Mouse (Mus musculus) CH12.LX (cell line): ENCODE results near the gene Sesn1. TPM values are rescaled to one million over a fixed set of nuclear protein-coding genes. Genes with fewer than 3 reads are reported as not detected.

Experiments
- DNase-seq: peaks from one replicate; pipeline ENCODE4 v3.0.0-alpha.2; 2013; ENCODE audit errors: extremely low read depth
- H3K27ac ChIP-seq: 2 replicates; pipeline ENCODE4 v1.5.1; 2012; ENCODE audit warnings: low read depth, mild to moderate bottlenecking, control low read depth, moderate library complexity; ENCODE audit not compliant: insufficient read depth
- H3K27me3 ChIP-seq: replicated peaks from 2 replicates; pipeline ENCODE3; 2012; ENCODE audit warnings: inconsistent platforms
- H3K36me3 ChIP-seq, 2 experiments: replicated peaks in 1 of 2; 2 replicates each; pipeline versions ENCODE3 to v1.6.1; 2012; ENCODE audit warnings: inconsistent platforms in 1 of 2, low read length in 1 of 2, mild to moderate bottlenecking in 1 of 2, mixed read lengths in 1 of 2, moderate library complexity in 1 of 2; ENCODE audit not compliant: control insufficient read depth in 1 of 2, insufficient read depth in 1 of 2
- H3K4me1 ChIP-seq, 2 experiments: 2 replicates each; pipeline ENCODE4 v1.6.1; 2012; ENCODE audit warnings: inconsistent platforms in 1 of 2, moderate library complexity in 1 of 2; ENCODE audit not compliant: insufficient read depth in 2 of 2, control insufficient read depth in 1 of 2
- H3K4me2 ChIP-seq: 2 replicates; pipeline ENCODE4 v1.6.1; 2012; ENCODE audit warnings: low read depth, mild to moderate bottlenecking, control low read depth; ENCODE audit not compliant: poor library complexity, insufficient read depth, severe bottlenecking
- H3K4me3 ChIP-seq, 3 experiments: fragments of 150-350 bp in 1 of 3; sonication (generic) in 1 of 3; replicated peaks in 1 of 3; 2 replicates each; pipeline versions ENCODE3 to v1.5.1; 2011 to 2012; ENCODE audit warnings: low read depth in 2 of 3, low read length in 2 of 3, mild to moderate bottlenecking in 2 of 3, moderate library complexity in 2 of 3, control low read depth in 1 of 3, improper control_type of control experiment in 1 of 3, inconsistent platforms in 1 of 3, mixed read lengths in 1 of 3; ENCODE audit not compliant: poor library complexity in 1 of 3
- H3K79me2 ChIP-seq: replicated peaks from 2 replicates; pipeline ENCODE4 v1.6.1; 2012; ENCODE audit warnings: mild to moderate bottlenecking, moderate library complexity; ENCODE audit not compliant: control insufficient read depth, poor library complexity, insufficient read depth, severe bottlenecking; ENCODE audit errors: extremely low read depth
- H3K9ac ChIP-seq: 2 replicates; pipeline ENCODE4 v1.6.1; 2012; ENCODE audit warnings: low read depth, mild to moderate bottlenecking, control low read depth, moderate library complexity; ENCODE audit not compliant: insufficient read depth
- H3K9me3 ChIP-seq: replicated peaks from 2 replicates; pipeline ENCODE3; 2012; ENCODE audit warnings: low read length, inconsistent platforms, mixed read lengths
- CHD1 ChIP-seq: IDR thresholded peaks from 2 replicates; pipeline ENCODE4 v1.6.1; 2012; ENCODE audit warnings: low read depth, low read length, improper control_type of control experiment, inconsistent platforms
- CHD2 ChIP-seq: IDR thresholded peaks from 2 replicates; pipeline ENCODE4 v1.6.1; 2011; ENCODE audit warnings: low read length, improper control_type of control experiment
- CTCF ChIP-seq, 2 experiments: IDR thresholded peaks in 1 of 2; conservative IDR thresholded peaks in 1 of 2; 2 replicates each; pipeline ENCODE4 v1.5.1; 2011 to 2012; ENCODE audit warnings: low read depth in 2 of 2, low read length in 2 of 2, improper control_type of control experiment in 1 of 2, inconsistent platforms in 1 of 2, mild to moderate bottlenecking in 1 of 2, moderate library complexity in 1 of 2
- E2F4 ChIP-seq: IDR thresholded peaks from 2 replicates; pipeline ENCODE4 v1.6.1; 2011; ENCODE audit warnings: low read depth, low read length, improper control_type of control experiment; ENCODE audit not compliant: insufficient replicate concordance
- ELF1 ChIP-seq: IDR thresholded peaks from 2 replicates; pipeline ENCODE4 v1.6.1; 2014; ENCODE audit warnings: low read depth, mild to moderate bottlenecking, inconsistent platforms, low read length, improper control_type of control experiment
- EP300 ChIP-seq: IDR thresholded peaks from 2 replicates; pipeline ENCODE4 v1.6.1; 2011; ENCODE audit warnings: low read length, improper control_type of control experiment
- HCFC1 ChIP-seq: IDR thresholded peaks from 2 replicates; pipeline ENCODE4 v1.6.1; 2012; ENCODE audit warnings: low read depth, mild to moderate bottlenecking, inconsistent platforms, low read length, improper control_type of control experiment
- JUN ChIP-seq: IDR thresholded peaks from 2 replicates; pipeline ENCODE4 v1.6.1; 2011; ENCODE audit warnings: low read depth, mild to moderate bottlenecking, low read length, improper control_type of control experiment, moderate library complexity; ENCODE audit not compliant: insufficient read depth
- JUND ChIP-seq: conservative IDR thresholded peaks from 2 replicates; pipeline ENCODE4 v1.6.1; 2011; ENCODE audit warnings: low read depth, low read length, improper control_type of control experiment
- MAX ChIP-seq: IDR thresholded peaks from 2 replicates; pipeline ENCODE4 v1.6.1; 2011; ENCODE audit warnings: low read length, improper control_type of control experiment
- MEF2A ChIP-seq: IDR thresholded peaks from 2 replicates; pipeline ENCODE4 v1.6.1; 2014; ENCODE audit warnings: low read depth, mild to moderate bottlenecking, inconsistent platforms, low read length, improper control_type of control experiment, borderline replicate concordance
- MXI1 ChIP-seq: IDR thresholded peaks from 2 replicates; pipeline ENCODE4 v1.6.1; 2011; ENCODE audit warnings: mild to moderate bottlenecking, low read depth, low read length, improper control_type of control experiment
- MYC ChIP-seq: IDR thresholded peaks from 2 replicates; pipeline ENCODE4 v1.6.1; 2011; ENCODE audit warnings: low read depth, mild to moderate bottlenecking, improper control_type of control experiment, low read length
- NRF1 ChIP-seq: IDR thresholded peaks from 2 replicates; pipeline ENCODE4 v1.6.1; 2014; ENCODE audit warnings: low read depth, mild to moderate bottlenecking, inconsistent platforms, low read length, improper control_type of control experiment, moderate library complexity
- PAX5 ChIP-seq: IDR thresholded peaks from 2 replicates; pipeline ENCODE4 v1.6.1; 2012; ENCODE audit warnings: low read length, inconsistent platforms, mixed read lengths
- POLR2A ChIP-seq: IDR thresholded peaks from 2 replicates; pipeline ENCODE4 v1.6.1; 2011; ENCODE audit warnings: low read depth, mild to moderate bottlenecking, improper control_type of control experiment, low read length
- POLR2AphosphoS2 ChIP-seq: IDR thresholded peaks from 2 replicates; pipeline ENCODE4 v1.6.1; 2011; ENCODE audit warnings: low read depth, low read length, improper control_type of control experiment
- RCOR1 ChIP-seq: conservative IDR thresholded peaks from 2 replicates; pipeline ENCODE4 v1.6.1; 2012; ENCODE audit warnings: low read depth, mild to moderate bottlenecking, inconsistent platforms, low read length, improper control_type of control experiment
- SIN3A ChIP-seq: IDR thresholded peaks from 2 replicates; pipeline ENCODE4 v1.6.1; 2012; ENCODE audit warnings: low read length, improper control_type of control experiment, inconsistent platforms
- TBP ChIP-seq: conservative IDR thresholded peaks from 2 replicates; pipeline ENCODE4 v1.6.1; 2011; ENCODE audit warnings: low read depth, low read length, improper control_type of control experiment
- UBTF ChIP-seq: IDR thresholded peaks from 2 replicates; pipeline ENCODE4 v1.6.1; 2012; ENCODE audit warnings: low read depth, mild to moderate bottlenecking, inconsistent platforms, low read length, improper control_type of control experiment, moderate library complexity
- USF1 ChIP-seq: IDR thresholded peaks from 2 replicates; pipeline ENCODE4 v1.6.1; 2014; ENCODE audit warnings: low read depth, mild to moderate bottlenecking, inconsistent platforms, low read length, improper control_type of control experiment
- ZC3H11A ChIP-seq: IDR thresholded peaks from 2 replicates; pipeline ENCODE4 v1.6.1; 2012; ENCODE audit warnings: low read depth, mild to moderate bottlenecking, inconsistent platforms, low read length, improper control_type of control experiment
- ZNF384 ChIP-seq: IDR thresholded peaks from 2 replicates; pipeline ENCODE4 v1.6.1; 2012; ENCODE audit warnings: low read depth, low read length, improper control_type of control experiment, inconsistent platforms
- dilution Hi-C: fragments of 300-500 bp; cut with MboI; formaldehyde crosslinking; loops from 2 replicates; pipeline ENCODE4 v1.14.3; 2020; ENCODE audit warnings: low sequenced_read_pairs; ENCODE audit not compliant: extremely low pct_unique_long_range_greater_than_20kb, extremely low pct_ligation_motif_present
- in situ Hi-C: fragments of 300-500 bp; cut with MboI; formaldehyde crosslinking; loops from 3 replicates; pipeline ENCODE4 v1.14.3; 2019; ENCODE audit warnings: low sequenced_read_pairs, low pct_ligation_motif_present, low pct_unique_long_range_greater_than_20kb, mixed read lengths
- polyA plus RNA-seq: library from polyadenylated mRNA; unstranded; fragments of >175 nt; gene quantifications from 2 replicates; pipeline ENCODE4 v1.2.1, GENCODE M21; 2012; ENCODE audit warnings: low read depth; ENCODE audit not compliant: insufficient read length
- total RNA-seq, 2 experiments: library from RNA; depleted of rRNA; stranded (reverse); fragments of 300-350 nt in 1 of 2; fragments of >200 nt in 1 of 2; gene quantifications; 2 replicates each; pipeline ENCODE4 v1.2.3; 2012 to 2014

Gene Sesn1
- total and polyA plus RNA-seq, 3 experiments, result 10.4 to 27.8 (median 22.0) TPM

DNA sequence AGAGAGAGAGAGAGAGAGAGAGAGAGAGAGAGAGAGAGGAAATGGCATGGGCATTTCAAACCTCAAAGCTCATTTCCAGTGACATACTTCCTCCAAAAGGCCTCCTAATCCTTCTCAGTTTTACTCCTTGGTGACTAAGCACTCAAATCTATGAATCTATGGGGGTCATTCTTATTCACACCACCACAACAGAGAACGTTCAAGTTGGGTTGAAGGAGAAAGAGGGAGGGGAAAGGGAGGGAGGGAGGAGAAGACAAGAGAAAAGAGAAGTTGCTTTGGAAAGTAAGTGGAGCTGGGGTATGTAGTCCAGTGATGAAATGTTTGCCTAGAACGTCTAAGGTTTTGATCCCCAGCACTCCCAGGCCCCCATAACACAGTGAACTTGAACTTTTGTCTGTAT lies 60.4 kb downstream of the Sesn1 start:
- dilution Hi-C loops (no loop called here), in situ Hi-C loops (no loop called here)
- Histone ChIP-seq H3K36me3 (peaks cover 0 to 2% of the 10 kb centered on the region in 2 experiments), H3K27me3 (no peaks in the 10 kb centered on the region), H3K4me3 (no peak overlapping the region), H3K4me2 (no peak overlapping the region), H3K27ac (no peak overlapping the region), H3K9me3 (no peaks in the 10 kb centered on the region), H3K9ac (no peak overlapping the region), H3K79me2 (no peaks in the 10 kb centered on the region), H3K4me1 (peaks cover 0 to 27% of the 10 kb centered on the region in 2 experiments; a peak in 2 of 4 replicates)
- TF ChIP-seq E2F4 (no peak), EP300 (no peak), USF1 (no peak), UBTF (no peak), TBP (no peak), POLR2A (no peak), SIN3A (no peak), CTCF (conservative IDR thresholded peaks at IDR 0.05 in 1 of 2, IDR thresholded peaks at IDR 0.05 in 1 of 2; ENCODE audit: low read depth in 2 of 2, low read length in 2 of 2) (no peak), HCFC1 (no peak), MXI1 (no peak), MAX (no peak), RCOR1 (no peak), MYC (no peak), NRF1 (no peak), MEF2A (no peak), CHD1 (no peak), ZC3H11A (no peak), CHD2 (no peak)
- peak; percentile 24 for DNase-seq

DNA sequence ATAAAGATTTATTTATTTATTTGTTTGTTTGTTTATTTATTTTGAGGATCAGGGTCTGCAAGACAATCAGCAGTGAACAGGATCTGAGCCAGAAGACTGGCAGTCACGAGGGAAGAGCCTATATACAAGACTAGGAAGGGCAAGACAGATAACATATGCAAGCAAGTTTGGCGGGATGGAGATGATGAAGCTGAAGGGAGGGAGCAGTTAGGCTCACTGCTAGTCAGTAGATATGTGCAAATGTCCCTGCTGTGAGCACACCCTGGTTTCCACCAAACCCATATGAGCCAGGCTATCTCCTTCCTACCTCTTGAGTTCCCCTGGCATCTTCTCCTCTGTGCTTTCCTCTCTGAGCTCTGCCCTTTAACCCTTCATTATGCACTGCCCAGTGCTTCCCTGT lies 61.8 kb downstream of the Sesn1 start:
- Histone ChIP-seq H3K4me2 (no peak overlapping the region), H3K4me3 (no peak overlapping the region), H3K9me3 (no peaks in the 10 kb centered on the region), H3K79me2 (no peaks in the 10 kb centered on the region), H3K27me3 (no peaks in the 10 kb centered on the region), H3K36me3 (peaks cover 0 to 2% of the 10 kb centered on the region in 2 experiments), H3K9ac (no peak overlapping the region), H3K4me1 (peaks cover 0 to 24% of the 10 kb centered on the region in 2 experiments; a peak in 2 of 4 replicates), H3K27ac (no peak overlapping the region)
- no peak for DNase-seq
- dilution Hi-C loops, result no loop called here
- no peak for TF ChIP-seq USF1
- TF ChIP-seq JUND, result no peak
- no peak for TF ChIP-seq ELF1
- TF ChIP-seq E2F4, result no peak
- no peak for TF ChIP-seq CHD2
- no peak for TF ChIP-seq MAX
- TF ChIP-seq POLR2AphosphoS2, result no peak
- TF ChIP-seq POLR2A, result no peak
- no peak for TF ChIP-seq ZNF384
- no peak for TF ChIP-seq JUN
- no peak for TF ChIP-seq PAX5
- in situ Hi-C loops, result no loop called here
